Mouse (Mus musculus): ENCODE measurements at regions not wholly inside any gene's neighbourhood (a gene's known extent, or its start where the extent isn't known, plus 50 kb on each side); places are given as distances from the start of the nearest gene placed in this dataset.
A peak's percentile ranks its signal among the peaks of the same experiment; 100 is the strongest.

- intact Hi-C loops (cut with DNase I; ENCODE audit: low total_unique reads): no loop called here
- DNase-seq: no peak
Measured at GRCm38 (mm10) chr4:142694926-142695325, 455.7 kb upstream of the Kazn start.

GRCm38 (mm10) chr4:142688241-142688640 lies 449.0 kb upstream of the Kazn start:
- intact Hi-C loops (cut with DNase I; ENCODE audit: low total_unique reads): no loop called here
- no peak for DNase-seq

GRCm38 (mm10) chr4:142677426-142677825 lies 438.2 kb upstream of the Kazn start:
- intact Hi-C loops (cut with DNase I; ENCODE audit: low total_unique reads): no loop called here
- DNase-seq: peak; percentile 10

- DNase-seq: peak; percentile 20
- intact Hi-C loops (cut with DNase I; ENCODE audit: low total_unique reads): no loop called here
Measured at GRCm38 (mm10) chr4:142674641-142675465, 435.7 kb upstream of the Kazn start.

GRCm38 (mm10) chr4:142671872-142672458 lies 432.8 kb upstream of the Kazn start:
- no peak for DNase-seq
- intact Hi-C loops (cut with DNase I; ENCODE audit: low total_unique reads): no loop called here

- DNase-seq: no peak
- intact Hi-C loops (cut with DNase I; ENCODE audit: low total_unique reads): no loop called here
Measured at GRCm38 (mm10) chr4:142664781-142665180, 425.6 kb upstream of the Kazn start.

GRCm38 (mm10) chr4:142658156-142658555 lies 419.0 kb upstream of the Kazn start:
- no peak for DNase-seq
- intact Hi-C loops (cut with DNase I; ENCODE audit: low total_unique reads): no loop called here

GRCm38 (mm10) chr4:142641069-142641468 lies 401.9 kb upstream of the Kazn start:
- DNase-seq: no peak
- intact Hi-C loops (cut with DNase I; ENCODE audit: low total_unique reads): no loop called here

- intact Hi-C loops (cut with DNase I; ENCODE audit: low total_unique reads): no loop called here
- no peak for DNase-seq
Measured at GRCm38 (mm10) chr4:142639340-142639733, 400.1 kb upstream of the Kazn start.

- intact Hi-C loops (cut with DNase I; ENCODE audit: low total_unique reads): no loop called here
- DNase-seq: no peak
Measured at GRCm38 (mm10) chr4:142638733-142639339, 399.6 kb upstream of the Kazn start.

GRCm38 (mm10) chr4:142638057-142638456 lies 398.9 kb upstream of the Kazn start:
- no peak for DNase-seq
- intact Hi-C loops (cut with DNase I; ENCODE audit: low total_unique reads): no loop called here

GRCm38 (mm10) chr4:142634398-142634797 lies 395.2 kb upstream of the Kazn start:
- intact Hi-C loops (cut with DNase I; ENCODE audit: low total_unique reads): no loop called here
- no peak for DNase-seq

- intact Hi-C loops (cut with DNase I; ENCODE audit: low total_unique reads): no loop called here
- no peak for DNase-seq
Measured at GRCm38 (mm10) chr4:142633667-142634350, 394.6 kb upstream of the Kazn start.

- intact Hi-C loops (cut with DNase I; ENCODE audit: low total_unique reads): no loop called here
Measured at GRCm38 (mm10) chr4:142626503-142627194, 387.4 kb upstream of the Kazn start.

GRCm38 (mm10) chr4:142625456-142625855 lies 386.3 kb upstream of the Kazn start:
- intact Hi-C loops (cut with DNase I; ENCODE audit: low total_unique reads): no loop called here
- no peak for DNase-seq

More at GRCm38 (mm10) chr4:142626503-142627194, 387.4 kb upstream of the Kazn start:
- DNase-seq: no peak

- intact Hi-C loops (cut with DNase I; ENCODE audit: low total_unique reads): no loop called here
Measured at GRCm38 (mm10) chr4:142622151-142622861, 383.1 kb upstream of the Kazn start.

GRCm38 (mm10) chr4:142619396-142619795 lies 380.2 kb upstream of the Kazn start:
- intact Hi-C loops (cut with DNase I; ENCODE audit: low total_unique reads): loop anchor here (5.0 kb wide), 1 partner anchor 263 kb away; no protein-coding TSS in a partner anchor
- no peak for DNase-seq

More at GRCm38 (mm10) chr4:142622151-142622861, 383.1 kb upstream of the Kazn start:
- DNase-seq: no peak

GRCm38 (mm10) chr4:142618770-142619169 lies 379.6 kb upstream of the Kazn start:
- DNase-seq: no peak
- intact Hi-C loops (cut with DNase I; ENCODE audit: low total_unique reads): loop anchor here (5.0 kb wide), 1 partner anchor 264 kb away; no protein-coding TSS in a partner anchor

GRCm38 (mm10) chr4:142617676-142618075 lies 378.5 kb upstream of the Kazn start:
- DNase-seq: no peak
- intact Hi-C loops (cut with DNase I; ENCODE audit: low total_unique reads): loop anchor here (5.0 kb wide), 1 partner anchor 265 kb away; no protein-coding TSS in a partner anchor

Data from gastrocnemius, postnatal 14 days (tissue).